Mouse (Mus musculus) layer of hippocampus, adult 2 months (tissue): Measurements from ENCODE around the gene Khdrbs1. TPM values are rescaled to one million over a fixed set of nuclear protein-coding genes. Genes with fewer than 3 reads are reported as not detected.
A peak's percentile ranks its signal among the peaks of the same experiment; 100 is the strongest.
"Not testable (repeated sequence)": the region's sequence is repeated elsewhere in the genome, so short reads cannot be mapped to it uniquely, and the experiment has no call there.

Source experiments
- DNase-seq, 2 experiments: peaks; one replicate each; pipeline ENCODE4 v3.0.0; 2022; ENCODE audit warnings: low spot score in 2 of 2
- H3K27ac ChIP-seq: fragments of 200-600 bp; 2 replicates; pipeline ENCODE4 v1.8.1; 2022
- H3K4me3 ChIP-seq: fragments of 200-600 bp; 2 replicates; pipeline ENCODE4 v1.8.1; 2022; ENCODE audit warnings: mild to moderate bottlenecking
- CTCF ChIP-seq: fragments of 200-600 bp; conservative IDR thresholded peaks from 2 replicates; pipeline ENCODE4 v1.8.1; 2022; ENCODE audit warnings: antibody characterized with exemption, mild to moderate bottlenecking, moderate library complexity
- total RNA-seq, 2 experiments: library from RNA; stranded (reverse); gene quantifications; 2 replicates each; pipeline ENCODE4 v1.2.3; 2021

Gene Khdrbs1
- total RNA-seq, 2 experiments from 2014 or later: 87.4 to 92.5 TPM

GRCm38 (mm10) chr4:129736173-129736572, 5.9 kb downstream of the Khdrbs1 start:
- no peak for TF ChIP-seq CTCF
- H3K4me3 ChIP-seq: no peak overlapping the region
- no peak for DNase-seq
- H3K27ac ChIP-seq: no peak overlapping the region

- not testable (repeated sequence) for H3K27ac ChIP-seq
These were observed 6.6 kb downstream of the Khdrbs1 start for GRCm38 (mm10) chr4:129735485-129735884.

GRCm38 (mm10) chr4:129731423-129731822, 10.7 kb downstream of the Khdrbs1 start:
- no peak overlapping the region for H3K27ac ChIP-seq
- H3K4me3 ChIP-seq: no peak overlapping the region
- DNase-seq: no peak
- no peak for TF ChIP-seq CTCF

More at GRCm38 (mm10) chr4:129735485-129735884, 6.6 kb downstream of the Khdrbs1 start:
- H3K4me3 ChIP-seq, DNase-seq: not testable (repeated sequence)

- DNase-seq: no peak
- Histone ChIP-seq H3K27ac (no peak overlapping the region), H3K4me3 (no peak overlapping the region)
- no peak for TF ChIP-seq CTCF
These were observed 25.8 kb downstream of the Khdrbs1 start for GRCm38 (mm10) chr4:129716310-129716709.

GRCm38 (mm10) chr4:129709486-129710129, 32.5 kb downstream of the Khdrbs1 start:
- Histone ChIP-seq H3K4me3 (no peak overlapping the region), H3K27ac (peak overlapping the region; percentile 89)
- no peak for TF ChIP-seq CTCF
- no peak for DNase-seq

- DNase-seq: peak; percentile 50 to 55
- peak overlapping the region; percentile 89 for H3K27ac ChIP-seq
- TF ChIP-seq CTCF: no peak
- no peak overlapping the region for H3K4me3 ChIP-seq
These were observed 35.4 kb downstream of the Khdrbs1 start for GRCm38 (mm10) chr4:129706750-129707149.

GRCm38 (mm10) chr4:129702454-129702853, 39.6 kb downstream of the Khdrbs1 start:
- H3K27ac ChIP-seq: peak overlapping the region; percentile 89
- H3K4me3 ChIP-seq: peak overlapping the region; percentile 8; the same call in 1 of the 2 replicates
- peak; percentile 79 to 82 for DNase-seq
- TF ChIP-seq CTCF: no peak

GRCm38 (mm10) chr4:129701503-129702377, 40.4 kb downstream of the Khdrbs1 start:
- H3K27ac ChIP-seq: peak overlapping the region; percentile 89
- peak; percentile 83 to 89 for DNase-seq
- H3K4me3 ChIP-seq: peak overlapping the region; percentile 27
- TF ChIP-seq CTCF: peak; percentile 91

- not testable (repeated sequence) for H3K4me3 ChIP-seq, DNase-seq, H3K27ac ChIP-seq
These were observed 41.4 kb downstream of the Khdrbs1 start for GRCm38 (mm10) chr4:129700661-129701060.

- no peak for DNase-seq
- TF ChIP-seq CTCF: no peak
- H3K27ac ChIP-seq: no peak overlapping the region
- H3K4me3 ChIP-seq: no peak overlapping the region
These were observed 41.9 kb downstream of the Khdrbs1 start for GRCm38 (mm10) chr4:129700216-129700615.

GRCm38 (mm10) chr4:129697191-129697590, 44.9 kb downstream of the Khdrbs1 start:
- H3K27ac ChIP-seq: peak overlapping the region; percentile 94
- no peak for DNase-seq
- H3K4me3 ChIP-seq: peak overlapping the region; percentile 67
- no peak for TF ChIP-seq CTCF

GRCm38 (mm10) chr4:129696158-129696985, 45.7 kb downstream of the Khdrbs1 start, which contains the start of gene Tmem39b:
TSS of gene Tmem39b (minus strand) at chr4:129696838.
- peak; percentile 90 to 92 for DNase-seq
- H3K27ac ChIP-seq: peak within 1 kb of the TSS; percentile 94
- peak within 1 kb of the TSS; percentile 67 for H3K4me3 ChIP-seq
- no peak for TF ChIP-seq CTCF

GRCm38 (mm10) chr4:129695815-129696157, 46.3 kb downstream of the Khdrbs1 start:
- no peak for DNase-seq
- TF ChIP-seq CTCF: no peak
- H3K27ac ChIP-seq: peak overlapping the region; percentile 94; the same call in 1 of the 2 replicates
- H3K4me3 ChIP-seq: peak overlapping the region; percentile 67
